Mouse (Mus musculus): Measurements from ENCODE around the gene Trpv4. TPM values are rescaled to one million over a fixed set of nuclear protein-coding genes. Genes with fewer than 3 reads are reported as not detected.
A peak's percentile ranks its signal among the peaks of the same experiment; 100 is the strongest.

Trpv4 gene
- polyA plus RNA-seq, 1 experiment from 2014 or later = 1.1 TPM

GRCm38 (mm10) chr5:114690633-114691567 lies 32.7 kb upstream of the Trpv4 start, which contains the start of gene Gltp:
TSS of gene Gltp (minus strand) at chr5:114690984.
- Histone ChIP-seq H3K4me2 (ENCODE audit: low read depth, low read length) (peak within 1 kb of the TSS; percentile 92), H3K9ac (replicated peaks; ENCODE audit: low read length) (peak within 1 kb of the TSS; percentile 76), H3K4me3 (ENCODE audit: low read depth, low read length) (peak within 1 kb of the TSS; percentile 76), H3K27me3 (ENCODE audit: control insufficient read depth, insufficient read depth, low read length) (no peaks in the 10 kb centered on the region), H3K4me1 (ENCODE audit: control insufficient read depth, insufficient read depth, low read length) (peaks cover 3% of the 10 kb centered on the region; the same call in 1 of the 2 replicates), H3K9me3 (replicated peaks; ENCODE audit: control insufficient read depth, low read length) (no peaks in the 10 kb centered on the region), H3K27ac (replicated peaks; ENCODE audit: low read depth, low read length) (no peak within 1 kb of the TSS), H3K36me3 (replicated peaks; ENCODE audit: control insufficient read depth, insufficient read depth, low read depth, low read length) (no peaks in the 10 kb centered on the region)
- 5% methylated on average over 49 of the region's 75 CpGs for WGBS
- peak; percentile 96 for DNase-seq (ENCODE audit: low spot score)
- ATAC-seq (replicated peaks; ENCODE audit: insufficient number of reproducible peaks, low FRiP score, low TSS enrichment, low read depth) = peak; percentile 94

GRCm38 (mm10) chr5:114689700-114690366 lies 31.6 kb upstream of the Trpv4 start:
- peaks cover 3% of the 10 kb centered on the region; the same call in 1 of the 2 replicates for H3K4me1 ChIP-seq (ENCODE audit: control insufficient read depth, insufficient read depth, low read length)
- no peaks in the 10 kb centered on the region for H3K27me3 ChIP-seq (ENCODE audit: control insufficient read depth, insufficient read depth, low read length)
- peak overlapping the region; percentile 92 for H3K4me2 ChIP-seq (ENCODE audit: low read depth, low read length)
- H3K4me3 ChIP-seq (ENCODE audit: low read depth, low read length) = peak overlapping the region; percentile 76
- peak overlapping the region; percentile 76 for H3K9ac ChIP-seq (replicated peaks; ENCODE audit: low read length)
- WGBS = 18% methylated on average over 16 of the region's 16 CpGs
- H3K36me3 ChIP-seq (replicated peaks; ENCODE audit: control insufficient read depth, insufficient read depth, low read depth, low read length) = no peaks in the 10 kb centered on the region
- no peak overlapping the region for H3K27ac ChIP-seq (replicated peaks; ENCODE audit: low read depth, low read length)
- ATAC-seq (replicated peaks; ENCODE audit: insufficient number of reproducible peaks, low FRiP score, low TSS enrichment, low read depth) (no peak), DNase-seq (ENCODE audit: low spot score) (peak; percentile 23)
- no peaks in the 10 kb centered on the region for H3K9me3 ChIP-seq (replicated peaks; ENCODE audit: control insufficient read depth, low read length)

GRCm38 (mm10) chr5:114688703-114689102 lies 30.5 kb upstream of the Trpv4 start:
- peaks cover 3% of the 10 kb centered on the region for H3K4me1 ChIP-seq (ENCODE audit: control insufficient read depth, insufficient read depth, low read length)
- WGBS = 82% methylated on average over 13 of the region's 13 CpGs
- H3K4me2 ChIP-seq (ENCODE audit: low read depth, low read length) = no peak overlapping the region

GRCm38 (mm10) chr5:114687901-114688300 lies 29.7 kb upstream of the Trpv4 start:
- Histone ChIP-seq H3K4me2 (ENCODE audit: low read depth, low read length) (no peak overlapping the region), H3K36me3 (replicated peaks; ENCODE audit: control insufficient read depth, insufficient read depth, low read depth, low read length) (no peaks in the 10 kb centered on the region), H3K4me1 (ENCODE audit: control insufficient read depth, insufficient read depth, low read length) (peaks cover 3% of the 10 kb centered on the region), H3K27ac (replicated peaks; ENCODE audit: low read depth, low read length) (no peak overlapping the region), H3K9me3 (replicated peaks; ENCODE audit: control insufficient read depth, low read length) (no peaks in the 10 kb centered on the region), H3K4me3 (ENCODE audit: low read depth, low read length) (no peak overlapping the region), H3K9ac (replicated peaks; ENCODE audit: low read length) (no peak overlapping the region), H3K27me3 (ENCODE audit: control insufficient read depth, insufficient read depth, low read length) (no peaks in the 10 kb centered on the region)
- DNase-seq (ENCODE audit: low spot score) (no peak), ATAC-seq (replicated peaks; ENCODE audit: insufficient number of reproducible peaks, low FRiP score, low TSS enrichment, low read depth) (no peak)

More at GRCm38 (mm10) chr5:114688703-114689102, 30.5 kb upstream of the Trpv4 start:
- Histone ChIP-seq H3K27me3 (ENCODE audit: control insufficient read depth, insufficient read depth, low read length) (no peaks in the 10 kb centered on the region), H3K4me3 (ENCODE audit: low read depth, low read length) (no peak overlapping the region), H3K9me3 (replicated peaks; ENCODE audit: control insufficient read depth, low read length) (no peaks in the 10 kb centered on the region), H3K36me3 (replicated peaks; ENCODE audit: control insufficient read depth, insufficient read depth, low read depth, low read length) (no peaks in the 10 kb centered on the region), H3K27ac (replicated peaks; ENCODE audit: low read depth, low read length) (no peak overlapping the region), H3K9ac (replicated peaks; ENCODE audit: low read length) (no peak overlapping the region)
- DNase-seq (ENCODE audit: low spot score) (no peak), ATAC-seq (replicated peaks; ENCODE audit: insufficient number of reproducible peaks, low FRiP score, low TSS enrichment, low read depth) (no peak)

GRCm38 (mm10) chr5:114686726-114687210 lies 28.5 kb upstream of the Trpv4 start:
- H3K27ac ChIP-seq (replicated peaks; ENCODE audit: low read depth, low read length) = no peak overlapping the region
- no peak overlapping the region for H3K4me3 ChIP-seq (ENCODE audit: low read depth, low read length)
- no peak overlapping the region for H3K4me2 ChIP-seq (ENCODE audit: low read depth, low read length)
- H3K9me3 ChIP-seq (replicated peaks; ENCODE audit: control insufficient read depth, low read length) = no peaks in the 10 kb centered on the region
- no peak overlapping the region for H3K9ac ChIP-seq (replicated peaks; ENCODE audit: low read length)
- peaks cover 3% of the 10 kb centered on the region for H3K4me1 ChIP-seq (ENCODE audit: control insufficient read depth, insufficient read depth, low read length)
- H3K36me3 ChIP-seq (replicated peaks; ENCODE audit: control insufficient read depth, insufficient read depth, low read depth, low read length) = no peaks in the 10 kb centered on the region
- ATAC-seq (replicated peaks; ENCODE audit: insufficient number of reproducible peaks, low FRiP score, low TSS enrichment, low read depth) = no peak
- WGBS = 42% methylated on average over 7 of the region's 7 CpGs
- DNase-seq (ENCODE audit: low spot score) = no peak
- no peaks in the 10 kb centered on the region for H3K27me3 ChIP-seq (ENCODE audit: control insufficient read depth, insufficient read depth, low read length)

- ATAC-seq (replicated peaks; ENCODE audit: insufficient number of reproducible peaks, low FRiP score, low TSS enrichment, low read depth) (no peak), DNase-seq (ENCODE audit: low spot score) (no peak)
- Histone ChIP-seq H3K4me1 (ENCODE audit: control insufficient read depth, insufficient read depth, low read length) (peaks cover 3% of the 10 kb centered on the region), H3K4me3 (ENCODE audit: low read depth, low read length) (no peak overlapping the region), H3K36me3 (replicated peaks; ENCODE audit: control insufficient read depth, insufficient read depth, low read depth, low read length) (no peaks in the 10 kb centered on the region), H3K9ac (replicated peaks; ENCODE audit: low read length) (no peak overlapping the region), H3K4me2 (ENCODE audit: low read depth, low read length) (no peak overlapping the region), H3K27ac (replicated peaks; ENCODE audit: low read depth, low read length) (no peak overlapping the region), H3K9me3 (replicated peaks; ENCODE audit: control insufficient read depth, low read length) (no peaks in the 10 kb centered on the region), H3K27me3 (ENCODE audit: control insufficient read depth, insufficient read depth, low read length) (no peaks in the 10 kb centered on the region)
- 92% methylated on average over 5 of the region's 5 CpGs for WGBS
These were observed 27.8 kb upstream of the Trpv4 start for GRCm38 (mm10) chr5:114685986-114686385.

GRCm38 (mm10) chr5:114681717-114682116 lies 23.5 kb upstream of the Trpv4 start:
- DNase-seq (ENCODE audit: low spot score) (no peak), ATAC-seq (replicated peaks; ENCODE audit: insufficient number of reproducible peaks, low FRiP score, low TSS enrichment, low read depth) (no peak)
- Histone ChIP-seq H3K4me2 (ENCODE audit: low read depth, low read length) (no peak overlapping the region), H3K4me3 (ENCODE audit: low read depth, low read length) (no peak overlapping the region), H3K27me3 (ENCODE audit: control insufficient read depth, insufficient read depth, low read length) (no peaks in the 10 kb centered on the region), H3K9ac (replicated peaks; ENCODE audit: low read length) (no peak overlapping the region), H3K36me3 (replicated peaks; ENCODE audit: control insufficient read depth, insufficient read depth, low read depth, low read length) (no peaks in the 10 kb centered on the region), H3K27ac (replicated peaks; ENCODE audit: low read depth, low read length) (no peak overlapping the region), H3K9me3 (replicated peaks; ENCODE audit: control insufficient read depth, low read length) (no peaks in the 10 kb centered on the region), H3K4me1 (ENCODE audit: control insufficient read depth, insufficient read depth, low read length) (no peaks in the 10 kb centered on the region; the same call in 1 of the 2 replicates)
- 71% methylated on average over 8 of the region's 8 CpGs for WGBS

Data from embryonic facial prominence, embryonic 11.5 days (tissue).